Mouse (Mus musculus) T-helper 17 cell (primary cell): Measurements from ENCODE around the gene Phf2.

Experiments
- in situ Hi-C, 2 experiments: fragments of 300-600 bp; cut with MboI, MseI; formaldehyde crosslinking; loops; 1 replicate in 1 of 2; 2 replicates in 1 of 2; pipeline ENCODE4 v1.15.1; 2025; ENCODE audit warnings: high pct_unique_total_duplicates in 2 of 2

Phf2 gene

DNA sequence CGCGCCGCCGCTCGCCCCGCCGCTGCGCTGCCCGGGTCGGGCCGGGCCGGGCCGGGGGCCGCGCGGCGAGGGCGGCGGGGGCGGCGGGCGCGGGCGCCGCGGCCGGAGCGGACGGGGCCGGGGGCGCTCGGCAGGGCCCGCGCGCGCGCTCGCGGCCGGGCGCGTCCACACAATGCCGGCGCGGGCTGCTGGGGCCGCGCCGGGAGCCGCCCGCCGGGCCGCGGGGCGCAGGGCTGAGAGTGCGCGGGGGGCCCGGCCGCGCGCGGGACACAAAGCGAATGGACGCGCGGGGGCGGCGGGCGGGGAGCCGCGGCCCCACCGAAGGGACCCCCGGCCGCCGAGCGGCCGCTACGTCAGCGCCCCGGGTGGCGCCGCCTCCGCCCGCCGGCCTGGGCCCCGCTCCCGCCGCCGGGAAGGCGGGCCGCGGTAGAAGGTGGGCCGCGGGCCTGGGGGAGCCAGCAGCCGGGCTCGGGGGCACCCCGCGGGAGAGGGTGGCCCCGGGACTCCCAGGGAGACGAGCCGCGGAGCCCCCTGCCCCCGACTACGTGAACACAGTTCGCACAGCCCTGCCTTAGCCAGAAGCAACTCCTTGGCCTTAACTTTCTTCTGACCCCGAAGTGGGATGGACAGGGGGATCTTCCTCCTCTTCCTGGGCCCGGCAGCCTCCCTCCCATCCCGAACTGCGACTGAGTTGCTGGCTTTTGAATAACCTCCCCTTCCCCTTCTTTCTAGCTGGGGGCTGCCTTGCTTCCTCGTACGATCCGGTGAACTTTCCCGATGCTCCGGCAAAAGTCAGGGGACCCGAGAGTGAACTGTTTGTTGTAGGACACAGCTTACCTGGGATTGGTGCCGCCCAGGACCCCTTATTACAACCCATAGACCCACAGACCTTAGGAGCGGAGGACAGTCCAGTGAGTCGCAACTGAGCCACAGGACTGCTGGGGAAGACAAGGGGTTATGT lies at the start of gene Phf2:
Gene Phf2, minus strand, starts transcription at position 349 of the 961 bp plus-strand sequence.
- in situ Hi-C loops = loop anchor here in 1 of 2 experiments (10.0 kb wide), 1 partner anchor 304 kb away; no protein-coding TSS in a partner anchor

- in situ Hi-C loops = loop anchor here (5.0 to 25.0 kb wide), 2 partner anchors 32 to 792 kb away; no protein-coding TSS in a partner anchor
These were observed 49.0 kb upstream of the Phf2 start for GRCm38 (mm10) chr13:48919756-48920415.

DNA sequence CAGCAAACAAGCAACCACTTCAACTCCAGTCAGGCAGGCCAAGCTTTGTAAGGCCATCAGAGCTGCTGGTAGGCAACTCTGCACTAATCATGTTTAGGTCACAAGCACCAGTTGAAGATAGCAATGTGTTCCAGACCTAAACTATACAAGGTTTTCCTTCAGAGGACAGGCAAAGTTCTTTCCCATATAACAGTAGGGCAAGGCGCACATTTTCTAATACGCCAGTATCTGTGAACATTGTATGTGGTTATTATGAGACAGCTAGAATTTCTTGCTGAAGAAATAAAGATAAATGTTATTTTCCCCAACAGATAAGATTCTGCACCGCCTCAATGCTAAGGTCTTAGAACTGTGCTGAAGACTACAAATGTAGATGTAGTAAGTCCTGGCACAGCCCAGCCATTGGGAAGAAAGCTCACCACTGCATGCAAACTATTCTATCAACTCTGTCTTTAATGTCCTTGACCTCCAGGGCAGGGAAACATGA lies 46.2 kb upstream of the Phf2 start:
- in situ Hi-C loops = loop anchor here (5.0 to 25.0 kb wide), 2 partner anchors 35 to 795 kb away; no protein-coding TSS in a partner anchor

DNA sequence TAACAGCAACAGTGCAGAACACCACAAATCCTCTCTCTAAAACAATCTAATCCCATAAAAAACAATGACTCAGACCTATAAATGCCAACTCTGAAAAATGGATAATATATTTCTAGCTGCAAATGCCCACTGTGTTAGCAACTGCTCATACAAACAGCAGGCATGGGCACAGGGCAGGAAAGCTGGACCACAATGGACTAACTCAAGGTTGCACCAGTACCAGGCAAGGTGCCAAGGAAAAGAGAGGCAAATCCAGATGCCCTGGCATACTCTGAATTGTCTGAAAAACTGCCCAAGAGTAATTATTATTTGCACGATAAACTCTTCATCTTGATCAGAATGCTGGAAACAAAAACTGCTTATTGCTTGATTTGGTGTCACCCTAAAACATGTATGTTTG lies 42.8 kb upstream of the Phf2 start:
- in situ Hi-C loops = loop anchor here in 1 of 2 experiments (25.0 kb wide), 1 partner anchor 799 kb away; no protein-coding TSS in a partner anchor

- in situ Hi-C loops = loop anchor here in 1 of 2 experiments (25.0 kb wide), 1 partner anchor 799 kb away; no protein-coding TSS in a partner anchor
These were observed 42.2 kb upstream of the Phf2 start for GRCm38 (mm10) chr13:48913141-48913540.

DNA sequence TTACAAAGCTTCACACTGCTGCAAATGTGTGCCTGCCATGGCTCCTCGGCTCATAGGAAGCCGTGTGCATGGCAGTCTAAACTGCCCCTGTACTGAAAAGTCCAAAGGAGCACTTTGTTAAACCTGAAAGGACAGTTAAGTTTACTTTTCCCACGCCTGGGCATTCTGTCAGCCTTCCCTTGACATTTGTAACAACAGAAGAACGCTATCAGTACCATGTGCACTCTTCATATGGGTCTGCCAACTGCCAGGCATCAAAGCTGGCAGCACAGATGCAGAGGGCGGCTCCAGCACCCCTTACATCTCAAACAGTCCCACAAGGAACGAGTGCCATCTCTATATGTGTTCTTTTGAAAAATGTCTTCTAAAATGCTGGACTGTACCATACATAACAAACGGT lies 40.5 kb upstream of the Phf2 start:
- in situ Hi-C loops = loop anchor here in 1 of 2 experiments (25.0 kb wide), 1 partner anchor 801 kb away; no protein-coding TSS in a partner anchor

- in situ Hi-C loops = loop anchor here in 1 of 2 experiments (25.0 kb wide), 1 partner anchor 807 kb away; no protein-coding TSS in a partner anchor
These were observed 34.5 kb upstream of the Phf2 start for GRCm38 (mm10) chr13:48905458-48905857.

DNA sequence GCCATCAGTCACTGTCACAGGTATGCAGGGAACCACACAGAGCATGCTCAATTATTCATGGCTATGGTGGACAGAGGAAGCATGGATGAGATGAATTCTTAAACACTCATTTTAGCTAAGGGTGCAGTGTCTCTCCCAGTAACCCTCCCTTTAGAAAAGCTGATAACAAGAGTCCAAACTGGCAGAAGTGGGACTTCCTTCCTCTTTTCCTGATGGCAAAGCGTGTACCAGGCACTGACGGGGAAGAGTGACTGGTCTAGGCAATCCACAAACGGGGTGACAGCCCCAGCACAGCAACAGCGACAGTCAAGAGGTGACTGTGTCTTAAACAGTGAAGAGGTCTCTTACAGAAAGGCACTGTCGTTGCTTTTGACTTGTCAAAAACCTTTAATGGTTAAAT lies 24.5 kb upstream of the Phf2 start:
- in situ Hi-C loops = loop anchor here in 1 of 2 experiments (10.0 kb wide), 1 partner anchor 829 kb away; no protein-coding TSS in a partner anchor

DNA sequence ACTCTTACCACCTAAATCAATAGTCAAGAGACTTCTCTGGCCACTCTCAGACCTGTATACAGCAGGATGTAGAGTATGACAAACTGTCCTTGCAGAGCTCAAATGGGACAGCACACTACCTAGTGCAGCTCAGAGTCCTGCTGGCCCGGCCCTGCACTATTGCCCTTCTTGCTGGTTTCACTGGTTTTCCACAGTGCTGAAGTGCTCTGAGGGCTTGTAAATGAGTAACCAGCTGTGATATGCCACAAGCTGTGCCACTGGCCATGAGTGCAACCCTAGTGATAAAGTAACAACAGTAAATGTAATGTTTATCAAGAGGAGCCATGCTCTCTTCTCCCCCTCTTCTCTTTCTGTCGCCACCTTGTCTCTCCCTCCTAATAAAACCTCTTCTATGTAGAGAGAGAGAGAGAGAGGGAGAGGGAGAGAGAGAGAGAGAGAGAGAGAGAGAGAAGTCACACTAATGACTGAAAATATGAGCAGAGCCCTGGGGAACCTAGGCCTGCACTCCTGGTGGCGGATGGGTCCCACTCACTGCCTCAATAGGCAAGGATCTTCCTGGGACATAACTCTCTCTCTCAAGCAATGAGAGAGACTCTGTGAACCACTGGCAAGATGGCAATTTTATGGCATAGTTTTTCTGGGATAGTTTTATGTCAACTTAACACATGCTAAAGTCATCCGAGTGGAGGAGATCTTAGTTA lies 19.5 kb upstream of the Phf2 start:
- in situ Hi-C loops = loop anchor here (5.0 to 10.0 kb wide), 2 partner anchors 42 to 834 kb away; no protein-coding TSS in a partner anchor

GRCm38 (mm10) chr13:48878534-48878933 lies 7.6 kb upstream of the Phf2 start:
- in situ Hi-C loops = loop anchor here in 1 of 2 experiments (10.0 kb wide), 1 partner anchor 296 kb away; no protein-coding TSS in a partner anchor

GRCm38 (mm10) chr13:48877805-48878204 lies 6.9 kb upstream of the Phf2 start:
- in situ Hi-C loops = loop anchor here in 1 of 2 experiments (10.0 kb wide), 1 partner anchor 297 kb away; no protein-coding TSS in a partner anchor

DNA sequence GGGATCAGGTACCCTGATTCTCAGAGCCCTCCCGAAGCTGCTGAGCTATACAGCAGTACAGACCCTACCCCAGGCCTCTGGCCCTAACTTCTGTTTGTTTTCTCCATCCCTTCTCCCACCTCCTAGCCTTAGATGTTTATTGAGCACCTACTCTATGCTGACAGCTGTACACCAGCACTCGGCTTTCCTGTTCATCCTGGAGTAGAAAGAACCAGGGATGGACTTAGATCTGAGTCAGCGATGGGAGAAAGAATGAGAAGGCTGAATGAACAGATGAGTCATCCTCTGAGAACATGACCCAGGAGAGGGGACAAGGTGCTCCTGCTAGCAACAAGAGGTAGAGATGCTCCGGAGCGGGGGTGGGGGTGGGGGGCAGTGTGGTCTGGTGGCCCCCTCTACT lies 1.8 kb upstream of the Phf2 start:
- in situ Hi-C loops = loop anchor here in 1 of 2 experiments (10.0 kb wide), 1 partner anchor 302 kb away; no protein-coding TSS in a partner anchor

- in situ Hi-C loops = loop anchor here in 1 of 2 experiments (10.0 kb wide), 1 partner anchor 303 kb away; no protein-coding TSS in a partner anchor
These were observed 1.1 kb upstream of the Phf2 start for GRCm38 (mm10) chr13:48871887-48872606.

DNA sequence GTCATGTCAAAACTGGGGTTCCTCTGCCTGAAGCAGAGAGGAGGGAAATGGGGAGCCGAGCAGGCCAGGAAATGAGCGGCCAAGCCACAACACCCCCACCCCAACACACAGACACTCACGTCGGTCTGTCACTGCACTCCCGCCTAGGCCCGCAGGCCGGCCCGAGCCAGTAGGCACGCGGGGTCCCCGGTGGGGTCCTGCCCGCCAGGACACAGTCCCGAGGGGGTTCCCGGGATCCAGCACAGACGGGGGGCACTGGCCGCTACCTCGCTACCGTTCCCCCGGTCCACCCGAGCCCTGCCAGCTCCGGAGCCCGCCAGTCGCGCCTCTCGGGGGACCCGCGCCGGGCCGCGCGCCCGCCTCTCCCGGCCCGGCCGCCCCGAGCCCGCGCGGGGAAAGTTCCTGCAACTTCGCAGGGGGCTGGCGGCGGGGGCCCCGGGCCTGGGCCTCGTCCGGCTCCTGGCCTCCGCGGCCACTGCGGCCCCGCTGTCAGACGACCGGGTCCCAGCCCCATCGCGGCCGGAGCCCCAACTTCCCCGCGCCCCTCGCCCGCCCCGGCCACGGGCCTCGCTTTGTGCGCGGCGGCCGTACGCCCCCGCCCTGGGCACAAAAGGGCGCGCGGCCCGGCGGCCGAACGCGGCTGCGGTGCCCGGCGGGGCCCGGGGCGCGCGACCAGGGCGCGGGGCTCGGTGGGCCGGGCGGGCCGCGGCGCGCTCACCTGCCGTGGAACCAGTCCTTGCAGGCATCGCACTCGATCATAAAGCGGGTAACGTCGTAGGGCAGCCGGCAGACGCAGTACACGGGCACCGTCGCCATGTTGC lies 759 bp downstream of the Phf2 start:
- in situ Hi-C loops = loop anchor here in 1 of 2 experiments (10.0 kb wide), 1 partner anchor 305 kb away; no protein-coding TSS in a partner anchor

DNA sequence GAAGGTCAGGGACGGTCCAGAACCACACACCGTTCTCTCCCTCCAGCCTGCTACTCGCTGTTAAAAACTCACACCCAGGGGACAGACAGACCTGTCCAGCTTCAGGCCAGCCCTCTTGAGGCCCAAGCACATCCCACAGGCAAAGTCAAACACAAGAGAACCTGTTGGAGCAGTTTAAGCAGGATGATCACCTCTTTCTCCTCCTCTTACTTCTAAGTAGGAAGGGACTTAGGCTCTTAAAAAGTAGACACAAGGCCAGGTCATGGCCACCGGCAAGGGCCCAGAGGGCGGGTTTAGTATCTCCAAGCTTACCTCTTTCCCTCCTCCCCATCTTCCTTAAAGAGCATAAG lies 1.3 kb downstream of the Phf2 start:
- in situ Hi-C loops = no loop called here

GRCm38 (mm10) chr13:48869088-48869487 lies 1.8 kb downstream of the Phf2 start:
- in situ Hi-C loops = no loop called here

DNA sequence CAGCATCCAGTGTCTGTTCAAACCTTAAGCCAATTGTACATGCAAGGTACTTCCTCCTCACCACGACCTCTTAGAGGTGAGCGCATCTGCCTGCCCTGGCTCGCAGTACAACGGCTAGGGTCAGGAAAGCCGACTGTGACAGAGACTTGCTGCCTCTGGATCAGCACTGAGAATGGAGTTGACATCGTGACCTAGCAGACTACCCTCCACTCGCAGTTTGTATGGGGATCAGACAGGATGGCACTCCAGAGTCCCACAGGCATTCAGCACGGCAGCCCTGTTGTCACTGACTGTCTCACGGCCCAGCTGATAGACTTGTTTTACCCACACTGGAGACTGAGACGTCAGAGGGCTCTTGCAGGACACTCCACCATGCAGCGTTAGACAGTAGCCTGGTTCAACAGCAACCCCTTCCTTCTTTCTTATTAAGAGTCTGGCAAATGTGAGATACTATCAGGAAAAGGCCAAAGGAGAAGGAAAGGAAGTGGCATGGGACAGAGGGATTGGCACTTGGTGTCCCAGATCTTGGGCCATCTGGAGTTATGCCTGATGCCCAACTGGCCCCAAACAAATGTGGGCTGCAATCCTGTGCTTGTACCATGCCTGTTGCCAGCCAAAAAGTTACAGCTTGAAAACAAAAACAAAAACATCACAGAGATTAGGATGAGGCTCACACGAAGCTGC lies 6.1 kb downstream of the Phf2 start:
- in situ Hi-C loops = no loop called here

DNA sequence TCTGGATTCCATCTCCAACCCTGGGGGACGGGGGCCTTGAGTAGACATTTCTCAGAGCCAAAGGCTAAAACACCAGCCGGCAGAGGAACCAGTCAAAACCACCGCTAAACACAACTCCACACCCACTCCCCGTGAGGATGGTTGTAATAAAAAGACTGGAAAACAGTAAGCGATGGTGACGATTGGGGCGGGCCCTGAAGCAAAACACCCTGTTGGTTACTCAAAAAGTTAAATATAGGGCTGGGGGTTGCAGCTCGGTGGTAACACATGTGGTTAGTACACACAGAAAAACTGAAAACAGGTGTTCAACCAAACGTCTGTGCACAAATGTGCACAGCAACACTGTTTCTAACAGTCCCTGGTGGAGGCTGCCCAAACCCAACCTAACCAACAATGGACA lies 7.4 kb downstream of the Phf2 start:
- in situ Hi-C loops = no loop called here
